Mouse (Mus musculus): ENCODE measurements around the gene Gm21812. TPM values are rescaled to one million over a fixed set of nuclear protein-coding genes. Genes with fewer than 3 reads are reported as not detected.
"Not testable (repeated sequence)": the region's sequence is repeated elsewhere in the genome, so short reads cannot be mapped to it uniquely, and the experiment has no call there.

Gm21812 gene
- polyA plus RNA-seq (2015; fragmentation: Nextera tagmentation; extraction: Ambion mirVana), result not detected in 2 replicates

DNA sequence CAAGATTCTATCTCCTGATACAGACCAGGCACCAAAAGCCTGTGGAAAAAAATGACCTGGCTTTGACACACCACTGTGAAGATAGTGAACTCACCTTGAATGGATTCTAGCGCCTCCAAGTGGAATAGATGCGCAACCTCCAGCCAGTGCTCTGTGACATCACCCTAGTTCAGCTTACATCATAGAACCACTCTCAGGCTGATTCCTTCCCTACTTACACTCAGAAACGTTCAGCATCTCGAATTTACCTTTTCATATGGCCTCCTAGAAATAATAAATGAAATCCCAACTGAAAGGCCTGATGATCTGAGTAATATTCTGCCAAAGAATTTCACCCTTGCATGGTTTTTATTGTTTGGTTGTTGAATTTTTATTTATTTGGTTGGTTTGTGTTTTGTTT lies at the start of gene Gm21812:
Gm21812 (minus strand) TSS at position 101 of the 400 bp plus-strand sequence.
- not testable (repeated sequence) for H3K4me2 ChIP-seq (replicated peaks); ATAC-seq (replicated peaks); H3K4me1 ChIP-seq; H3K27ac ChIP-seq (replicated peaks); H3K9ac ChIP-seq (replicated peaks); H3K9me3 ChIP-seq; H3K27me3 ChIP-seq; H3K4me3 ChIP-seq; H3K36me3 ChIP-seq
- WGBS, result no CpG with 5 or more reads among the region's 4 CpGs

Other genes with a start within 250 kb of the Gm21812 start
- gene Gm21292, start 213.3 kb downstream of the Gm21812 start, polyA plus RNA-seq (2015; fragmentation: Nextera tagmentation; extraction: Ambion mirVana), result not detected in 2 replicates
- not detected in 2 replicates for gene Gm21721, start 145.0 kb downstream of the Gm21812 start, polyA plus RNA-seq (2015; fragmentation: Nextera tagmentation; extraction: Ambion mirVana)
- gene Gm21874, start 69.0 kb upstream of the Gm21812 start, polyA plus RNA-seq (2015; fragmentation: Nextera tagmentation; extraction: Ambion mirVana), result not detected in 2 replicates

Data from forebrain, embryonic 15.5 days (tissue).